Mouse (Mus musculus) layer of hippocampus, adult 11-12 months (tissue): ENCODE results near the gene Opcml.
A peak's percentile ranks its signal among the peaks of the same experiment; 100 is the strongest.

Experiments
- DNase-seq: peaks from one replicate; pipeline ENCODE4 v3.0.0; 2022; ENCODE audit warnings: low spot score

Opcml gene

DNA sequence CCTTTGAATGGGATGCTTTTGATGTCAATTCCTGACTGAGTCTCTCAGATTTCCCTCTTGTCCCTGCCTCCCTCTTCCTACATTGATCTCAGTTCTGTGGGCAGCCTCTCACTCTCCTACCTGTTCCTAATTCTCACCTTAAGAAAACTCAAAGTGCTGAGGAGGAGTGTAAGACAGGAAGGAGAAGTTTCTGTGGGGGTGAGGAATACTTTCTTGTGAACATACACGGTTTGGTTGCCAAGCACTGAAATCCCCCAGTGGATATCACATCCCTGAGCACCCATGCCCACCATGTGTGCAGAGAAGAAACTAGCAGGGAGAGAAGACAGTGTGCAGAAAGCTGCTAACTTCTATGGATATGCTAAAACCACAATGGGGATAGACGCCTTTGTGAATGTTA lies 1141.5 kb downstream of the Opcml start:
- DNase-seq, result no peak

- no peak for DNase-seq
Measured at GRCm38 (mm10) chr9:28937163-28937562, 1146.6 kb downstream of the Opcml start.

DNA sequence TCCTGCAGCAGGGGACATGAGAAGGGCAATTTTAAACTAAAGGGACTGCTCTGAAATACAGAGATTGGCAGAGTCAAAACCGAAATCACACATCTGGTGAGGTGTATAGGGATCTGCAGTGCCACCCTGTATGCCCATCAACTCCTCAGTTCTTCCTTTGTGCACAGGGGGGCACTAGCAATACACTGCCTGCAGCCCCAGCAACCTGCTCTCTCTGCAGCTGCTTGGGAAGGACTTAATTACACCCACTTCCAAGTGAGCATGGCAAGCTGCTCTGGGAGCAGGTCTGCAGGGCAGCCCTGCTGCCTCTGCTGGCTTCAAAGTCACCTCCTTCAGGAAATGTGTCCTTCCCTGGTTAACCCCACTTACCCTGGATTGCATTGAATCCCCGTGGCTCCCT lies 1147.4 kb downstream of the Opcml start:
- no peak for DNase-seq

DNA sequence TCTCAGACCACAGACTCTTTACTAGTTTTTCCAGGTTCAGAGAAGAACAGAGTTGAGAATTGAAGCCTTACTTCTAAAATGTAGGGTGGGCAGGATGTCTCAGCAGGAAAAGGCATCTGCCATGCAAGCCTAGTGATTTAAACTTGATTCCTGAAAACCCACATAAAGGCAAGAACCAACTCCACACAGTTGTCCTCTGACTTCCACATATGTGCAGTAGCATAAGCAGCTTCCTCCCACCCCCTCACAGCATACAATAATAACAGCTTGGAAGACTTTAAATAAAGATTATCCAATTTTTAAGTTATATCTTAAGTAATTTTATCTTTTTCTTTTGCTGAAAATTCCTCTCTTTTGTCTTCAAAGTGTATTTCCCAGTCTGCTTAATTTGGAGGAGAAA lies 1150.3 kb downstream of the Opcml start:
- DNase-seq, result peak; percentile 22

GRCm38 (mm10) chr9:28969455-28969854 lies 1178.9 kb downstream of the Opcml start:
- no peak for DNase-seq
